Mouse (Mus musculus) liver, embryonic 14.5 days (tissue): ENCODE results near the gene Incenp. TPM values are rescaled to one million over a fixed set of nuclear protein-coding genes. Genes with fewer than 3 reads are reported as not detected.

Source experiments
- ATAC-seq: fragments of 200-750 bp; cut with Nextera tagmentation; 2 replicates; pipeline ENCODE4 v1.8.0; 2017; ENCODE audit warnings: moderate number of reproducible peaks, mild to moderate bottlenecking, moderate library complexity; ENCODE audit not compliant: insufficient read depth
- DNase-seq, 3 experiments: peaks; one replicate each; pipeline ENCODE4 v3.0.0-alpha.2; 2012 to 2013; ENCODE audit warnings: low read depth in 3 of 3, low spot score in 3 of 3
- H3K27ac ChIP-seq: fragments of 300-500 bp; sonication (generic); 2 replicates; pipeline ENCODE4 v1.5.1; 2014; ENCODE audit warnings: moderate library complexity, mild to moderate bottlenecking, control low read depth, inconsistent platforms
- H3K27me3 ChIP-seq: fragments of 300-500 bp; sonication (generic); 2 replicates; pipeline ENCODE4 v1.6.1; 2014; ENCODE audit warnings: mild to moderate bottlenecking, low read length, moderate library complexity; ENCODE audit not compliant: control insufficient read depth, insufficient read depth
- H3K36me3 ChIP-seq: fragments of 300-500 bp; sonication (generic); replicated peaks from 2 replicates; pipeline ENCODE4 v1.6.1; 2014; ENCODE audit warnings: low read depth; ENCODE audit not compliant: control insufficient read depth, insufficient read depth
- H3K4me1 ChIP-seq, 2 experiments: fragments of 200-500 bp in 1 of 2; fragments of 300-500 bp in 1 of 2; sonication (generic) in 1 of 2; replicated peaks; 2 replicates each; pipeline ENCODE4 v1.6.1; 2012 to 2014; ENCODE audit warnings: antibody characterized with exemption in 1 of 2, inconsistent platforms in 1 of 2, low read length in 1 of 2; ENCODE audit not compliant: control insufficient read depth in 2 of 2, insufficient read depth in 2 of 2
- H3K4me2 ChIP-seq: fragments of 300-500 bp; sonication (generic); 2 replicates; pipeline ENCODE4 v1.6.1; 2014; ENCODE audit warnings: low read depth, mild to moderate bottlenecking, control low read depth, moderate library complexity
- H3K4me3 ChIP-seq, 2 experiments: fragments of 200-500 bp in 1 of 2; fragments of 300-500 bp in 1 of 2; sonication (generic) in 1 of 2; 2 replicates each; pipeline ENCODE4 v1.5.1; 2012 to 2014; ENCODE audit warnings: low read depth in 2 of 2, low read length in 2 of 2, mild to moderate bottlenecking in 2 of 2, control low read depth in 1 of 2, inconsistent platforms in 1 of 2, moderate library complexity in 1 of 2; ENCODE audit not compliant: insufficient read depth in 1 of 2
- H3K9ac ChIP-seq: fragments of 300-500 bp; sonication (generic); replicated peaks from 2 replicates; pipeline ENCODE4 v1.6.1; 2014; ENCODE audit warnings: mild to moderate bottlenecking, control low read depth, moderate library complexity
- H3K9me3 ChIP-seq: fragments of 300-500 bp; sonication (generic); 2 replicates; pipeline ENCODE4 v1.6.1; 2016; ENCODE audit warnings: low read length, mixed read lengths; ENCODE audit not compliant: control insufficient read depth
- CTCF ChIP-seq: IDR thresholded peaks from 2 replicates; pipeline ENCODE4 v1.5.1; 2016; ENCODE audit warnings: antibody characterized with exemption, low read depth, control low read depth
- EP300 ChIP-seq: IDR thresholded peaks from 2 replicates; pipeline ENCODE4 v1.6.1; 2016; ENCODE audit warnings: antibody characterized with exemption, low read depth
- WGBS: fragments of 180-500 bp; shearing (Covaris S2); extraction: QIAGEN DNeasy Blood & Tissue Kit; methylation state at CpG from one replicate; pipeline ENCODE4 v1.1.7; 2014; ENCODE audit not compliant: insufficient replicate concordance; 5-methylcytosine and 5-hydroxymethylcytosine counted together
- polyA plus RNA-seq, 2 experiments: library from polyadenylated mRNA; depleted of rRNA in 1 of 2; stranded (reverse) in 1 of 2; unstranded in 1 of 2; fragments of >200 nt; fragmentation: Nextera tagmentation in 1 of 2; extraction: Ambion mirVana in 1 of 2; gene quantifications; 2 replicates each; pipeline versions ENCODE4 v1.2.1 to v1.2.3; 2012 to 2014

The Incenp gene
- polyA plus RNA-seq, 2 experiments = 69.7 to 72.0 TPM

GRCm38 (mm10) chr19:9918176-9918861, 19.0 kb upstream of the Incenp start:
- 29% methylated on average over 9 of the region's 9 CpGs for WGBS
- Histone ChIP-seq H3K4me1 (peaks cover 3 to 27% of the 10 kb centered on the region in 2 experiments; a peak in 3 of 4 replicates), H3K9me3 (no peaks in the 10 kb centered on the region), H3K4me3 (no peak overlapping the region), H3K9ac (no peak overlapping the region), H3K27ac (no peak overlapping the region), H3K4me2 (no peak overlapping the region), H3K27me3 (no peaks in the 10 kb centered on the region), H3K36me3 (no peaks in the 10 kb centered on the region)
- TF ChIP-seq CTCF (no peak), EP300 (no peak)
- no peak for ATAC-seq
- DNase-seq = no peak

GRCm38 (mm10) chr19:9917727-9918126, 18.4 kb upstream of the Incenp start:
- H3K4me1 ChIP-seq = peaks cover 0 to 24% of the 10 kb centered on the region in 2 experiments; a peak in 3 of 4 replicates
- no peak for DNase-seq
- ATAC-seq = no peak
- no peak overlapping the region for H3K9ac ChIP-seq
- no peaks in the 10 kb centered on the region for H3K9me3 ChIP-seq
- no peaks in the 10 kb centered on the region for H3K27me3 ChIP-seq
- TF ChIP-seq EP300 (no peak), CTCF (no peak)
- H3K4me3 ChIP-seq = no peak overlapping the region
- H3K4me2 ChIP-seq = no peak overlapping the region
- no peak overlapping the region for H3K27ac ChIP-seq
- 8% methylated on average over 3 of the region's 4 CpGs for WGBS
- H3K36me3 ChIP-seq = no peaks in the 10 kb centered on the region

- Histone ChIP-seq H3K36me3 (no peaks in the 10 kb centered on the region), H3K9me3 (no peaks in the 10 kb centered on the region), H3K4me1 (peaks cover 0 to 15% of the 10 kb centered on the region in 2 experiments; a peak in 3 of 4 replicates), H3K4me3 (no peak overlapping the region), H3K4me2 (no peak overlapping the region), H3K27me3 (no peaks in the 10 kb centered on the region), H3K9ac (no peak overlapping the region), H3K27ac (no peak overlapping the region)
- DNase-seq = peak; percentile 55 to 70 (median 58)
- no peak for ATAC-seq
- peak; percentile 95 for TF ChIP-seq CTCF
- no peak for TF ChIP-seq EP300
- 0% methylated on average over 1 of the region's 1 CpGs for WGBS
These were observed 16.6 kb upstream of the Incenp start for GRCm38 (mm10) chr19:9915935-9916334.

- Histone ChIP-seq H3K27me3 (no peaks in the 10 kb centered on the region), H3K36me3 (no peaks in the 10 kb centered on the region), H3K4me2 (no peak overlapping the region), H3K9me3 (no peaks in the 10 kb centered on the region), H3K4me3 (no peak overlapping the region), H3K27ac (no peak overlapping the region), H3K9ac (no peak overlapping the region), H3K4me1 (peaks cover 0 to 10% of the 10 kb centered on the region in 2 experiments; a peak in 3 of 4 replicates)
- 47% methylated on average over 3 of the region's 3 CpGs for WGBS
- TF ChIP-seq CTCF (no peak), EP300 (no peak)
- ATAC-seq (no peak), DNase-seq (no peak)
These were observed 15.0 kb upstream of the Incenp start for GRCm38 (mm10) chr19:9914346-9914745.

GRCm38 (mm10) chr19:9913784-9914183, 14.4 kb upstream of the Incenp start:
- TF ChIP-seq EP300 (no peak), CTCF (no peak)
- no peak overlapping the region for H3K4me3 ChIP-seq
- ATAC-seq (no peak), DNase-seq (no peak)
- no peaks in the 10 kb centered on the region for H3K36me3 ChIP-seq
- no peak overlapping the region for H3K4me2 ChIP-seq
- no peak overlapping the region for H3K9ac ChIP-seq
- no peaks in the 10 kb centered on the region for H3K9me3 ChIP-seq
- WGBS = 59% methylated on average over 5 of the region's 5 CpGs
- H3K27ac ChIP-seq = no peak overlapping the region
- H3K4me1 ChIP-seq = peaks cover 0 to 10% of the 10 kb centered on the region in 2 experiments; a peak in 3 of 4 replicates
- H3K27me3 ChIP-seq = no peaks in the 10 kb centered on the region
